Mouse (Mus musculus) heart, postnatal 10 days (tissue): ENCODE measurements around the gene Nr2e3. TPM values are rescaled to one million over a fixed set of nuclear protein-coding genes. Genes with fewer than 3 reads are reported as not detected.

ENCODE experiments used
- total RNA-seq, 2 experiments: library from RNA; stranded (reverse); gene quantifications; 2 replicates each; pipeline ENCODE4 v1.2.3; 2021

Nr2e3 gene
- total RNA-seq, 2 experiments from 2014 or later: not detected

Other genes with a start within 250 kb of the Nr2e3 start
- 1 to 10 TPM; 4.4 to 8.3 TPM for gene Senp8, start 209.9 kb downstream of the Nr2e3 start, total RNA-seq
- gene Myo9a, start 209.8 kb downstream of the Nr2e3 start, total RNA-seq: 10 to 100 TPM; 19.3 to 21.0 TPM